ENCODE assay signal across 8 mouse cellular contexts in the genomic region with DNA sequence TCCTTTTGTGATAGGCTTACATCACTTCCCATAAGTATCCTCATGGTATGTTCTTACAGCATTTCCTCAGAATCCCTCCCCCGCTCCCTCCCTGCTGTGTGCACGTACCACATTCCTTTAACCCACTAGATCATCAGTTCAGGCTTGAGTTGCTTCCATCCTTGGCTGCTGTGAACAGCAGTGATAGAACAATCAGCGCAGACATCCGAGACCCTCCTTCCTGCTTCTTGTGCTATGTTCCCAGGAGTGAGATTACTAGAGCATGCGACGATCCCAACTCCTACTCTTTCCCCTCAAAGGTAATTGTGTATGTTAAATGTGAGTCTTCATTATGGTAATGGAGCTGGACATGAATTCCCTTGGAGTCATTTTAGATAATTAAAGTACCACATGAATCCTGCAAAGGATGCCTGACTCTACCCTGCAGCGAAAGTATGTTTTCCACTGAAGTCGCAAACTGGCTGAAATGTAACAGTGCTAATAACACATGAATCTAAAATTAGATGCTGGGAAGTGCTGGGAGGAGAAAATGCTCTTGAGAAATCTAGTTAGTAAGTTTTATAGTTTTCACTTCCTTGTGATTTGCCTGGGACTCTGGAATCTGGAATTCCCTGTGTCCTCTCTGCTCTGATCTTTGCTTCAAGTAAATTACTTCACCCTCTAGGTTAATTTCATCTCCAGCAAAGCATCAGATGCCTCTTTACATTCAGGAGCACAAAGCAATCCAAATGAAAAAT. TPM values are rescaled to one million over a fixed set of nuclear protein-coding genes. Genes with fewer than 3 reads are reported as not detected.
DNase-seq lines count a peak whose midpoint lies in the region; ATAC-seq and TF ChIP-seq lines count a peak whose summit lies in the region.
"Had no signal": no experiment of that assay in that cellular context is flagged by ENCODE, and none has a peak within 500 bp of the region (broad histone marks: within the 10 kb centered on the region; RNA-seq: fewer than 3 reads in every experiment).

No protein-coding gene starts in this region.

- ATAC-seq in midbrain, postnatal 0 days (ENCODE audit: low FRiP score): peak; percentile 53; the same call in 1 of the 2 replicates

- TF ChIP-seq POLR2A in embryonic fibroblast, embryonic 13.5 days (IDR thresholded peaks at IDR 0.05; ENCODE audit: low read depth, low read length): no peak

- peaks cover 28% of the 10 kb centered on the region for H3K4me1 ChIP-seq in embryonic fibroblast, embryonic 13.5 days (ENCODE audit: control insufficient read depth, insufficient read depth, low read length)
- no peaks in the 10 kb centered on the region for H3K4me1 ChIP-seq in midbrain, postnatal 0 days (ENCODE audit: insufficient read depth, low read length)

- no peaks in the 10 kb centered on the region for H3K36me3 ChIP-seq in midbrain, postnatal 0 days (ENCODE audit: insufficient read depth, low read length)

- TF ChIP-seq CTCF in embryonic fibroblast, embryonic 13.5 days (IDR thresholded peaks at IDR 0.05; ENCODE audit: borderline replicate concordance, insufficient read depth, low read length): no peak
- no peak for TF ChIP-seq CTCF in midbrain, postnatal 0 days (IDR thresholded peaks at IDR 0.05)

- no peak overlapping the region for H3K9ac ChIP-seq in midbrain, postnatal 0 days (replicated peaks; ENCODE audit: low read length, poor library complexity, severe bottlenecking)

- H3K4me2 ChIP-seq in midbrain, postnatal 0 days (ENCODE audit: low read depth, low read length, poor library complexity, severe bottlenecking): peak overlapping the region; percentile 2; the same call in 1 of the 2 replicates

- H3K27ac ChIP-seq in embryonic fibroblast, embryonic 13.5 days (ENCODE audit: insufficient read depth, low read length): peak overlapping the region; percentile 65
- no peak overlapping the region for H3K27ac ChIP-seq in midbrain, postnatal 0 days (ENCODE audit: low read depth, low read length)

- no peaks in the 10 kb centered on the region for H3K9me3 ChIP-seq in midbrain, postnatal 0 days (ENCODE audit: low read length)

- H3K27me3 ChIP-seq in midbrain, postnatal 0 days (ENCODE audit: insufficient read depth, low read length): no peaks in the 10 kb centered on the region

- peak; percentile 20 to 50 for DNase-seq in kidney, postnatal 4 days
- no peak for DNase-seq in kidney, postnatal 14 days
- peak; percentile 57 for DNase-seq in embryo, embryonic 10 days (ENCODE audit: low spot score)
- peak; percentile 44 for DNase-seq in midbrain, postnatal 0 days (ENCODE audit: low spot score)
- no peak for DNase-seq in right cerebral cortex, postnatal 4 days
- no peak for DNase-seq in left cerebral cortex, adult 9 months (ENCODE audit: low spot score in 2 of 2)
- DNase-seq: kidney, adult 9 months had no signal

- no peak overlapping the region for H3K4me3 ChIP-seq in embryonic fibroblast, embryonic 13.5 days (ENCODE audit: insufficient read depth, low read length)
- H3K4me3 ChIP-seq in midbrain, postnatal 0 days (ENCODE audit: low read depth, low read length): no peak overlapping the region

- 29% methylated on average over 8 of the region's 8 CpGs for WGBS in midbrain, postnatal 0 days

RNA-seq across cellular contexts. Expression of a gene that starts 13.6 kb away (rescaled TPM):
- polyA plus RNA-seq in embryonic fibroblast, embryonic 13.5 days (2011; ENCODE audit: insufficient read length, low read depth, missing spikeins): 12.2 and 14.1 TPM in 2 replicates
- 15.9 and 19.5 TPM in 2 replicates for total RNA-seq in midbrain, postnatal 0 days (2014; rRNA removed)
- polyA plus RNA-seq in midbrain, postnatal 0 days (2015; fragmentation: Nextera tagmentation; extraction: Ambion mirVana): 3.1 and 5.2 TPM in 2 replicates

Comparison
In these comparisons a context has a peak if more than half of its experiments do, and no peak if none do; other contexts are left out.
1. DNase-seq: peak in kidney, postnatal 4 days (2 of 2), embryo, embryonic 10 days (single experiment) and midbrain, postnatal 0 days (single experiment); none in kidney, postnatal 14 days (single experiment), right cerebral cortex, postnatal 4 days (single experiment) and left cerebral cortex, adult 9 months (0 of 2).